Mouse (Mus musculus): ENCODE data around the gene Plekhh2.

- TF ChIP-seq CTCF (conservative IDR thresholded peaks at IDR 0.05; ENCODE audit: low read length) (no peak), POU5F1 (IDR thresholded peaks at IDR 0.05; ENCODE audit: borderline replicate concordance, low read length) (no peak)
These were observed 114.7 kb downstream of the Plekhh2 start, which contains the start of gene Dync2li1 for GRCm38 (mm10) chr17:84626276-84626856.
